Mouse (Mus musculus): Measurements from ENCODE around the gene Itpkb. TPM values are rescaled to one million over a fixed set of nuclear protein-coding genes. Genes with fewer than 3 reads are reported as not detected.

Gene Itpkb
- polyA plus RNA-seq, 1 experiment: 28.6 TPM

DNA sequence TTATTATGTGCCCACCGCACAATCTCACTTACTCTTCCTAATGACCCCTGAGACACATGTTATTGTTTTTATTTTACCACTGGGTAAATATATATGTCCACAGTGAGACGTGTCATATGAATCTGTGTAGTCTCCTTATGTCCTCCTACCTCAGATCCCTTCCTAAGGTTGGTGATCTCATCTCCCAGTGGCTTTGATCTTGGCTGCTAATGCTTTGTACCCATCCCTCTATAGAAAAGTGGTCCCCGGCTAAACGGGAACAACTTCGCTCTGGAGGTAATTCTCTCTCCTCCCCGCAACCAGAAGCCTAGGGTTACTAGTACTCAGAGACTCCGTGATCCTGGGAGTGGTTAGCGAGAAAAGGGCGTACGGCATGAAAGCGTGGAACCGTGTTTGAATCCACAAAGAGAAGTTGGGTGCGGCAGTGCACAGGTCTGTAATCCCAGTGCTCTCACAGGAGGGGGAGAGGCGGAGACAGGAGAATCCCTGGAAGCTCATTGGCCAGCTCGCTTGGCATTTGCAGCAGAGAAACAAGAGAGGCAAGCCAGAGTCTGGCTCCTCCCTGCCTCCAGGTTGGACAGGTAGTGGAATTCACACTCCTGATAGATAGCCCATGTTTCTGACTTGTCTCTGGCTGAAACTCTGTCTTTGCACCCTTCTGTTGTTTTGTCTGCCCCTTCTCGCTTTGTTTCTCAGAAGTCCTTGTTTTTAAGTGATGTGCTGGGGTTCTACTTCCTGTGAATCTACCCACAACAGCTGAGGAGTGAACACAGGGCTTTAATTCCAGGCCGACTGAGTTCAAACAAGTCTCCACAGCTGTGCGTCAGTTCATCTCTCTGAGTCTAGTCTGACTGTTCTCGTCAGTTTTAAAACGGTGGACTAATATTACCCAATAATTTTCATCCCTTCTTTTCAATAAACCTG, 16.5 kb upstream of the Itpkb start:
- Histone ChIP-seq H3K4me3 (ENCODE audit: insufficient read depth, low read length) (no peak overlapping the region), H3K4me1 (ENCODE audit: control insufficient read depth, insufficient read depth, low read length) (peaks cover 37% of the 10 kb centered on the region), H3K27ac (ENCODE audit: insufficient read depth, low read depth, low read length) (no peak overlapping the region)
- no peak for TF ChIP-seq CTCF (IDR thresholded peaks at IDR 0.05; ENCODE audit: low read depth, low read length)
- TF ChIP-seq POLR2A (IDR thresholded peaks at IDR 0.05; ENCODE audit: borderline replicate concordance, low read depth, low read length): no peak

DNA sequence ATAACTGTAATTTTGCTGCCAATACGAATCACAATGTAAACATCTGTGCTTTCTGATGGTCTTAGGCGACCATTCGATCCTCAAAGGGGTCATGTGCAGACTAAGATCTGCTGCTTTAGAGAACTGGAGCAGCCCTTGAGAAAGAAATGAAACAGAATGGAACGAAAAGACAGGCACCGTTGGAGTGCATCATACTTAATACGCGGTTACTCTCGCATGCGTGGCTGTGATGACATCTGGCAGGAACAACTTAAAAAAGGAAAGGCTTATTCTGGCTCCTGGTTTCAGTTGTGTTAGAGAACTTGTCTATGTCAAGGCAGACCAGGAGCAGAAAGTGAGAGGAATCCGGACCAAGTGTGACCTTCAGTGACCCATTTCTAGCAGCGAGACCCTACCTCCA, 15.6 kb upstream of the Itpkb start:
- no peak for TF ChIP-seq CTCF (IDR thresholded peaks at IDR 0.05; ENCODE audit: low read depth, low read length)
- TF ChIP-seq POLR2A (IDR thresholded peaks at IDR 0.05; ENCODE audit: borderline replicate concordance, low read depth, low read length): no peak
- Histone ChIP-seq H3K27ac (ENCODE audit: insufficient read depth, low read depth, low read length) (no peak overlapping the region), H3K4me3 (ENCODE audit: insufficient read depth, low read length) (no peak overlapping the region), H3K4me1 (ENCODE audit: control insufficient read depth, insufficient read depth, low read length) (peaks cover 43% of the 10 kb centered on the region)

DNA sequence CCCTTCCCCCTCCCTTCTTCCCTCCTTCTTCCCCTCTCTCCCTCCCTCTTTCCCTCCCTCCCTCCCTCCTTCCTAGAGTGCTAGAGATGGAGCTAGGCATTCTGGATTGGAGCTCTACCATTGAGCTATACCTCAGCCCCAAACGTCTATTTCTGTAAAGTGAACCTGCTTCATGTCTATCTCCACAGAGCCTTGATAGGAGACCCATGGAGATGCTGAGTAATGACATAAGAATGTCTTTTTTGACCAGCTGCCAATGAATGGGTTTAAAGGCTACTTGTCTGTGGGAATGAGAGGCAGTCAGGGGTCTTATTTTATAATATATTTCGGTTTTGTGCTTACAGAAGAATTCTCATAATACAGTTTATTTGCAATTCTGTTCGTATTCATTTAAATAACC, 15.2 kb upstream of the Itpkb start:
- H3K4me3 ChIP-seq (ENCODE audit: insufficient read depth, low read length): no peak overlapping the region
- TF ChIP-seq POLR2A (IDR thresholded peaks at IDR 0.05; ENCODE audit: borderline replicate concordance, low read depth, low read length) (no peak), CTCF (IDR thresholded peaks at IDR 0.05; ENCODE audit: low read depth, low read length) (no peak)
- H3K4me1 ChIP-seq (ENCODE audit: control insufficient read depth, insufficient read depth, low read length): peaks cover 43% of the 10 kb centered on the region
- H3K27ac ChIP-seq (ENCODE audit: insufficient read depth, low read depth, low read length): no peak overlapping the region

DNA sequence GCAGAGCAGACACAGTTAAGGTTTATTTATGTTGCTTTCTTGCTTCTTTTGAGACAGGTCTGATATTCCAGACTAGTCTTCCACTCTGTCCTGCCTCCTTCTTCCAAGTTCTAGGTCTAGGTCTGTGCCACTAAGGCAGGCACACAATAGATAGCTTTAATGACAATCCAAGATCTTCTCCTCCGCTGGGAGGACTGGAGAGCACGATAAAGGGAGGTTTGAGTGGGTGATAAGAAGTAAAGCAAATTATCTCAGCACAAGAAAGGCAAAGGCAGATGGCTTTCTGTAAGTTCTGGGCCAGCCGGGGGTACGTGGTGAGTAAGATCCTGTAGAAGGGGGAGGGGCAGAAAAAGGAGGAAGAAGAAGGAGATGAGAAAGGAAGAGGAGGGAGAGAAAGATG, 12.8 kb upstream of the Itpkb start:
- Histone ChIP-seq H3K4me1 (ENCODE audit: control insufficient read depth, insufficient read depth, low read length) (peaks cover 34% of the 10 kb centered on the region), H3K4me3 (ENCODE audit: insufficient read depth, low read length) (no peak overlapping the region), H3K27ac (ENCODE audit: insufficient read depth, low read depth, low read length) (no peak overlapping the region)
- no peak for TF ChIP-seq CTCF (IDR thresholded peaks at IDR 0.05; ENCODE audit: low read depth, low read length)
- no peak for TF ChIP-seq POLR2A (IDR thresholded peaks at IDR 0.05; ENCODE audit: borderline replicate concordance, low read depth, low read length)

DNA sequence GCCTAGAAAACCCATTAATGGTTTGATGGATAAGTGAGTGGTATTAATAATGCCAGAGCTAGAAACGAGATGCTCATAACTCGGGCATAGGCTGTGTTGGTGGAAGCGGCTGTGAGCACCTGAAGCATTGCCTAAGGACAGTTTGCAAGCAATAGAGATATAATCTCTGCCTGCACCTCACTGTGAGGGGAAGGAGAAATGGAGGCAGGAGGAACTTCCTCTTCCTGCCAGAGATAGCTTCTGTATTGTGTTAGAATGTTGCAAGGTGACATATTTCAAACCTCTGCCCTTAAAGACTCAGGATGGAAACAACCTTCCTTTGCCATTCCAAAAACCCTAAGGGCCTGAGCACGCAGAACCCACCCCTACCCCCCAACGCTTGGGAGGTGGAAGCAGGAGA, 11.9 kb upstream of the Itpkb start:
- no peak overlapping the region for H3K27ac ChIP-seq (ENCODE audit: insufficient read depth, low read depth, low read length)

DNA sequence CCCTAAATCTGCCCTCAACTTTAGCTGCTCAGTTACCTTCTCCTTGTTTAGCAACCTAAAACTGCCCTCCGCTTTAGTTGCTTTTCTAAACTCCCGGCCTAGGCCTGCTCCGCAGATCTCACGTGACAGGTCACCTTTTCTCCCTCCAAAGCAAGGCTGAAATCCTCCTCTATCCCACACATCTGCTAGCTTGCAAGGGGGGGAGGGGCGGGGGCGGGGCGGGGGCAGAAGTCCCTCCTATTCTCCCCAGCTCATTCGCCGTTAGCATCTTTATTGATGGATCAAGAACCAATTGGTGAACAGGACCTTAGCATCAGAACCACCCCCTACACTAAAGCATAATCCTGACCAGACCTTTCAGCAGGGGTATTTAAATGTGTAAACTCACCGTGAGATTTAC, 10.4 kb upstream of the Itpkb start:
- peaks cover 20% of the 10 kb centered on the region for H3K4me1 ChIP-seq (ENCODE audit: control insufficient read depth, insufficient read depth, low read length)
- no peak overlapping the region for H3K4me3 ChIP-seq (ENCODE audit: insufficient read depth, low read length)
- no peak overlapping the region for H3K27ac ChIP-seq (ENCODE audit: insufficient read depth, low read depth, low read length)
- TF ChIP-seq CTCF (IDR thresholded peaks at IDR 0.05; ENCODE audit: low read depth, low read length): no peak
- no peak for TF ChIP-seq POLR2A (IDR thresholded peaks at IDR 0.05; ENCODE audit: borderline replicate concordance, low read depth, low read length)

More for the DNA sequence above, 11.9 kb upstream of the Itpkb start:
- TF ChIP-seq CTCF (IDR thresholded peaks at IDR 0.05; ENCODE audit: low read depth, low read length): no peak
- TF ChIP-seq POLR2A (IDR thresholded peaks at IDR 0.05; ENCODE audit: borderline replicate concordance, low read depth, low read length): no peak
- no peak overlapping the region for H3K4me3 ChIP-seq (ENCODE audit: insufficient read depth, low read length)
- H3K4me1 ChIP-seq (ENCODE audit: control insufficient read depth, insufficient read depth, low read length): peaks cover 26% of the 10 kb centered on the region

DNA sequence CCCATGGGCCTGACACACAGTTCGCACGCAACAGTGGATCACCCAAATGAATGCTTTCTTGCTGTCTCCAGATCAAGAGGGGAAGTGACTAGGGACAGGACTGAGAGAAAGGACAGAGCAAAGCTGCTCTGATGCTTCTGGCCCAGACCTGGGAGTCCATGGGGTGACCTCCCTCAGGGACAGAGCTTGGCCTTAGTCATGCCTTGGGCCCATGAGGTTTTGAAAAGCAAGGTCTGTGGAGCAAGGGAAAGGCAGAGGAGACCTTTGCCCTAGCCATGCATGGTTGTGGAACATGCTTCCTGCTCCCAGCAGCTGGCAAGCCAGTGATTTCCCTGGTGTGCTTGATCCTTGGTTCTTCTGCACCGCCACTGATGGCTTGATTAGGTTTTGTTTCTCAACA, 7.4 kb upstream of the Itpkb start:
- no peak for TF ChIP-seq POLR2A (IDR thresholded peaks at IDR 0.05; ENCODE audit: borderline replicate concordance, low read depth, low read length)
- TF ChIP-seq CTCF (IDR thresholded peaks at IDR 0.05; ENCODE audit: low read depth, low read length): no peak
- Histone ChIP-seq H3K4me1 (ENCODE audit: control insufficient read depth, insufficient read depth, low read length) (peaks cover 15% of the 10 kb centered on the region), H3K4me3 (ENCODE audit: insufficient read depth, low read length) (no peak overlapping the region), H3K27ac (ENCODE audit: insufficient read depth, low read depth, low read length) (no peak overlapping the region)

DNA sequence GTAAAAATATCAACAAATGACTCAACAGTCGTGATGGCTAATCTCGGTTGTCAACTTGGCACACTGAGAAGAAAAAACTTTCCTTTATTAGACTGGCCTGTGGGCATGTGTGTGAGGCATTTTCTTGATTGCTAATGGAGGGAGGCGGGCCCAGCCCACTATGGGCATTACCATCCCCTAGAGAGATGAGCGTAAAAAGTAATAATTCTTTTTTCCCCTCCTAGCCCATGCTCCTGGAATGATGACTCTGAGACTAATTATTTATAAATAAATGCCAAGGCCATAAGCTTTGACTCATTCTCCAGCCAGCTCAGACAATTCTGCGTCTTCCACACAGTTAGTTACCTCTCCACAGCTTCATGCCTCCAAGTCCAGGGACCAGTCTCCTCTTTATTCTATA, 6.8 kb upstream of the Itpkb start:
- Histone ChIP-seq H3K4me3 (ENCODE audit: insufficient read depth, low read length) (no peak overlapping the region), H3K27ac (ENCODE audit: insufficient read depth, low read depth, low read length) (no peak overlapping the region), H3K4me1 (ENCODE audit: control insufficient read depth, insufficient read depth, low read length) (peaks cover 9% of the 10 kb centered on the region)
- no peak for TF ChIP-seq CTCF (IDR thresholded peaks at IDR 0.05; ENCODE audit: low read depth, low read length)
- TF ChIP-seq POLR2A (IDR thresholded peaks at IDR 0.05; ENCODE audit: borderline replicate concordance, low read depth, low read length): no peak

DNA sequence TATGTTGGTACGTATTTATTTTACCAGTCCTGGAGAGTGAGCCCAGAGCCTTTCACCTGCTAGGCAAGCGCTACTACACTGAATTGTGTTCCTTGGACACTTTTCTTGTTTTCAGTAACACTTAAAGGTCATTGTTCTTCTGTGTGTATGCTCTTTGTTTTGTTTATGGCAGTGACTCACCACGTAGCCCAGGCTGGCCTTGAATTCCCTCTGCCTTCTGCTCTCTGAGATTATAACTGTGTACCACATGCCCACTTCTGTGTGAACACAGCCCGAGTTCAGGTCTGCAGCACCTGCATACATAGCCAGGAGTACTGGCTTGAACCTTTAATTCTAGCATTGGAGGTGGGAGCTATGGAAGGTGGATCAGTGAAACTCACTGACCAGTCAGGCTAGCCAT, 6.0 kb upstream of the Itpkb start:
- Histone ChIP-seq H3K4me1 (ENCODE audit: control insufficient read depth, insufficient read depth, low read length) (peaks cover 2% of the 10 kb centered on the region), H3K4me3 (ENCODE audit: insufficient read depth, low read length) (no peak overlapping the region), H3K27ac (ENCODE audit: insufficient read depth, low read depth, low read length) (no peak overlapping the region)
- TF ChIP-seq CTCF (IDR thresholded peaks at IDR 0.05; ENCODE audit: low read depth, low read length): no peak
- TF ChIP-seq POLR2A (IDR thresholded peaks at IDR 0.05; ENCODE audit: borderline replicate concordance, low read depth, low read length): no peak
